Mouse (Mus musculus) CH12.LX (cell line): ENCODE measurements around the gene Natd1.

Experiments used
- CHD2 ChIP-seq: IDR thresholded peaks from 2 replicates; pipeline ENCODE4 v1.6.1; 2011; ENCODE audit warnings: low read length, improper control_type of control experiment
- CTCF ChIP-seq, 2 experiments: IDR thresholded peaks in 1 of 2; conservative IDR thresholded peaks in 1 of 2; 2 replicates each; pipeline ENCODE4 v1.5.1; 2011 to 2012; ENCODE audit warnings: low read depth in 2 of 2, low read length in 2 of 2, improper control_type of control experiment in 1 of 2, inconsistent platforms in 1 of 2, mild to moderate bottlenecking in 1 of 2, moderate library complexity in 1 of 2
- E2F4 ChIP-seq: IDR thresholded peaks from 2 replicates; pipeline ENCODE4 v1.6.1; 2011; ENCODE audit warnings: low read depth, low read length, improper control_type of control experiment; ENCODE audit not compliant: insufficient replicate concordance
- ETS1 ChIP-seq: conservative IDR thresholded peaks from 2 replicates; pipeline ENCODE4 v1.6.1; 2012; ENCODE audit warnings: low read depth, mild to moderate bottlenecking, inconsistent platforms, low read length, improper control_type of control experiment, moderate library complexity
- HCFC1 ChIP-seq: IDR thresholded peaks from 2 replicates; pipeline ENCODE4 v1.6.1; 2012; ENCODE audit warnings: low read depth, mild to moderate bottlenecking, inconsistent platforms, low read length, improper control_type of control experiment
- NELFE ChIP-seq: IDR thresholded peaks from 2 replicates; pipeline ENCODE4 v1.6.1; 2011; ENCODE audit warnings: low read depth, low read length, improper control_type of control experiment
- POLR2A ChIP-seq: IDR thresholded peaks from 2 replicates; pipeline ENCODE4 v1.6.1; 2011; ENCODE audit warnings: low read depth, mild to moderate bottlenecking, improper control_type of control experiment, low read length
- POLR2AphosphoS2 ChIP-seq: IDR thresholded peaks from 2 replicates; pipeline ENCODE4 v1.6.1; 2011; ENCODE audit warnings: low read depth, low read length, improper control_type of control experiment
- TBP ChIP-seq: conservative IDR thresholded peaks from 2 replicates; pipeline ENCODE4 v1.6.1; 2011; ENCODE audit warnings: low read depth, low read length, improper control_type of control experiment
- TCF12 ChIP-seq: IDR thresholded peaks from 2 replicates; pipeline ENCODE4 v1.6.1; 2014; ENCODE audit warnings: low read depth, mild to moderate bottlenecking, inconsistent platforms, low read length, improper control_type of control experiment
- USF2 ChIP-seq: conservative IDR thresholded peaks from 2 replicates; pipeline ENCODE4 v1.6.1; 2011; ENCODE audit warnings: low read depth, low read length, improper control_type of control experiment
- ZC3H11A ChIP-seq: IDR thresholded peaks from 2 replicates; pipeline ENCODE4 v1.6.1; 2012; ENCODE audit warnings: low read depth, mild to moderate bottlenecking, inconsistent platforms, low read length, improper control_type of control experiment
- ZKSCAN1 ChIP-seq: IDR thresholded peaks from 2 replicates; pipeline ENCODE4 v1.6.1; 2012; ENCODE audit warnings: low read depth, inconsistent platforms, low read length, improper control_type of control experiment, borderline replicate concordance
- ZNF384 ChIP-seq: IDR thresholded peaks from 2 replicates; pipeline ENCODE4 v1.6.1; 2012; ENCODE audit warnings: low read depth, low read length, improper control_type of control experiment, inconsistent platforms

GRCm38 (mm10) chr11:60958948-60959347 lies 44.4 kb upstream of the Natd1 start:
- no peak for TF ChIP-seq CTCF (conservative IDR thresholded peaks at IDR 0.05 in 1 of 2, IDR thresholded peaks at IDR 0.05 in 1 of 2; ENCODE audit: low read depth in 2 of 2, low read length in 2 of 2)
- TF ChIP-seq POLR2A: no peak
- no peak for TF ChIP-seq POLR2AphosphoS2
- TF ChIP-seq USF2: no peak
- no peak for TF ChIP-seq ZC3H11A
- no peak for TF ChIP-seq E2F4
- no peak for TF ChIP-seq HCFC1
- TF ChIP-seq CHD2: no peak
- no peak for TF ChIP-seq TCF12
- no peak for TF ChIP-seq NELFE
- no peak for TF ChIP-seq ETS1
- no peak for TF ChIP-seq TBP
- TF ChIP-seq ZNF384: no peak
- no peak for TF ChIP-seq ZKSCAN1
